Mouse (Mus musculus) liver, postnatal 0 days (tissue): ENCODE data around the gene Srrt.

Experiments
- CTCF ChIP-seq: sonication (generic); IDR thresholded peaks from 2 replicates; pipeline ENCODE4 v1.5.1; 2016; ENCODE audit warnings: antibody characterized with exemption, low read depth
- EP300 ChIP-seq: IDR thresholded peaks from 2 replicates; pipeline ENCODE4 v1.6.1; 2016; ENCODE audit warnings: antibody characterized with exemption, low read depth, mild to moderate bottlenecking

DNA sequence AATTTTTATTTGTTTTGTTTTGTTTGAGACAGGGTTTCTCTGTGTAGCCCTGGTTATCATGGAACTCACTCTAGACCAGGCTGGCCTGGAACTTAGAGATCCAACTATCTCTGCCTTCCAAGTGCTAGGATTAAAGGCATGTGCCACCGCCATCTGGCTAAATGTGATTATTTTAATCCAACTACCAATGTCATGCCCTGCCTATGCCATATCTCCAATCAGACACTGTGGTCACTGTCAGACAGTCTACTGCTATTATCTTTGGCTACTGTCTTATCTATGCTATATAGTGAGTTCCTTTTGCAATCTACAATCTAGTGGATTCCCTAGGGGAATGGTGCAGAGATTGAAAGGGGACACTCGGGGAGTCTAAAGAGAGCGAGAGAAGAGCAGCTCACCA is 13.5 kb upstream of the Srrt start:
- TF ChIP-seq CTCF (no peak), EP300 (peak; percentile 81)
